Mouse (Mus musculus): ENCODE data around the gene Lrrc45.
"Not testable (repeated sequence)": the region's sequence is repeated elsewhere in the genome, so short reads cannot be mapped to it uniquely, and the experiment has no call there.

Gene Lrrc45

GRCm38 (mm10) chr11:120767023-120767422 is 53.3 kb downstream of the Lrrc45 start:
- not testable (repeated sequence) for DNase-seq (ENCODE audit: low spot score in 2 of 2)

- DNase-seq (ENCODE audit: low spot score in 2 of 2), result no peak
Observed at GRCm38 (mm10) chr11:120768206-120768605, 54.5 kb downstream of the Lrrc45 start.

Measured in frontal cortex, postnatal 36 days (tissue).